Mouse (Mus musculus): Measurements from ENCODE around the gene Ica1l.

Ica1l gene

GRCm38 (mm10) chr1:59959941-59960340 lies 83.0 kb downstream of the Ica1l start:
- DNase-seq = no peak

GRCm38 (mm10) chr1:59957206-59957605 lies 85.8 kb downstream of the Ica1l start:
- DNase-seq = peak; percentile 47 to 58

- DNase-seq = no peak
Observed at GRCm38 (mm10) chr1:59947509-59947908, 95.5 kb downstream of the Ica1l start.

GRCm38 (mm10) chr1:59945969-59946368 lies 97.0 kb downstream of the Ica1l start:
- no peak for DNase-seq

- DNase-seq = no peak
Observed at GRCm38 (mm10) chr1:59943825-59944224, 99.2 kb downstream of the Ica1l start.

GRCm38 (mm10) chr1:59942057-59942790 lies 100.8 kb downstream of the Ica1l start:
- no peak for DNase-seq

- DNase-seq = no peak
Observed at GRCm38 (mm10) chr1:59941063-59941462, 101.9 kb downstream of the Ica1l start.

GRCm38 (mm10) chr1:59932991-59933390 lies 110.0 kb downstream of the Ica1l start:
- no peak for DNase-seq

All from cerebellum, postnatal 36 days (tissue).